Mouse (Mus musculus) brain, adult 2 months (tissue): ENCODE results near the gene Igfbpl1.
A peak's percentile ranks its signal among the peaks of the same experiment; 100 is the strongest.

Experiments
- DNase-seq: peaks from one replicate; pipeline ENCODE4 v3.0.0; 2011; ENCODE audit warnings: low read depth, low spot score

Gene Igfbpl1

GRCm38 (mm10) chr4:45822781-45823575, 3.7 kb downstream of the Igfbpl1 start:
- DNase-seq: peak; percentile 10

DNA sequence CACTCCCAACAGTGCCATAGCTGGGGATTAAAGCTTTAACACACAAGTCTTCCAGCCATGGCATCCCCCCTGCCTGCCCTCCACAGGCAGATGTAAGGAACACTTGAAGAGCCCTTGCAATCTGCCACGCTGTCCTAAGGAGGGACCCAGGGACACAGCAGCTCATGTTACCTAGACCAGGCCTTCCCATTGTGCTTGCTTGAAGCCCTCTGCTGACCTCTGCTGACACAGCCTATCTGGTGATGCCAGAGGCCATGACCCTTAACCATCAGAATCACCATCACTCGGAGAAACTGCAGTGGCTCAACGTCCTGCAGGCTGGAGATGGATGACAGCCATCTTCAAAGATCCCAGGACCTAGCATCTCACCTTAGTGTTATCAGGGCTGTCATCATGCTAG, 4.7 kb downstream of the Igfbpl1 start:
- no peak for DNase-seq

DNA sequence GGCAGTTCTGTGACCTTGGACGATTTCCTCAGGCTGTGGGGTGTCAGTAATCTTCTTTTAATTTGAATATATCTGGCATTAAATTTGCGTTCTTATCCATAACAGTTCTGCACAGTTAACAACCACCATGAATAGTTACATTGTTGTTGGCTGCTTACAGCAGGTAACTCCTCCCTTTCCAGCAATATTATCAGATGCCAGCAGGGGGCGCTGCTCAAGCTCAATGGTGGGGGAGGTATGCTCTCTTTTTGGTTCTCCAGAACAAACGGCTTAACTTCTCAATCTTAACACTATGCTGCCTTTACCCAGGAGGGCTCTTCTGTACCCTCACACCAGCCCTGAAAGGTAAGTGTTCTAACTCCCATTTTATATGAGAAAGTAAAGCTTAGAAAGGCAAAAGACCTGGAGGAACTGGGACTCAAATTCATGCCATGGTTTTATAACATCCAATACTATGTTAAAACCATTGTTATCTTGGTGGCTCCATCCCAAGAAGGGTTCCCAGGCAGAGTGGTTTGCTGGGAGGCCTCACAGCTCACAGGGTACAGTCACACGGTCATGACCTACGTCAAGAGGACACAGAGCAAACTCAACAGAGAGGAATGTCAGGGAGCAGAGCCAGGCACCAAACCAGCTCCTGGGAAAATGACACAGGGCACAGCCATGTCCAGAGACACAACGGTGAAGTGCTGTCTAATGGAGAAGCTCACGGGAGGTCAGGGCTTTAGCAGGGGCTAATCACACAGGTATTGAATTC, 6.5 kb downstream of the Igfbpl1 start:
- peak; percentile 67 for DNase-seq

GRCm38 (mm10) chr4:45819208-45819931, 7.4 kb downstream of the Igfbpl1 start:
- DNase-seq: peak; percentile 70

GRCm38 (mm10) chr4:45818814-45819207, 7.9 kb downstream of the Igfbpl1 start:
- DNase-seq: no peak

- peak; percentile 54 for DNase-seq
These were observed 11.2 kb downstream of the Igfbpl1 start for GRCm38 (mm10) chr4:45815542-45815941.

DNA sequence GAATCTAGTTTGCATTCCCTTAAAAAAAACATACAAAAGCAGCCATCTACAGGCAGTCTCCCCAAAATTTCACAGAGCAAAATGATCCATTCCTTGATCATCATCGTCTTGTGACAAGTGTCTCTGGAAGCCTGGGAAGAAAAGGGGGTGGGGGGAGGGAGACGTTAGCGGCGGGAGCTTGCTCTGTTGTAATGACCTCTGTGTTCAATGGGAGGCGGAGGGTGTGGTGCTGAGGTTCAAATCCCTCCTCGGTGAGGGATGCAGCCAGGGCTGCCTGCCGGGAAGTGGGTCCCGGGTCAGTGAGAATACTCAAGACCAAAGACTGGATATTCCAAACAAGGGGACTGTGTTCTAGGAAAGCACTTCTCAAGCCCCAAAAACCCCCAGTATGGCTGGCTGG, 15.5 kb downstream of the Igfbpl1 start:
- no peak for DNase-seq

GRCm38 (mm10) chr4:45808034-45808433, 18.7 kb downstream of the Igfbpl1 start:
- DNase-seq: no peak

DNA sequence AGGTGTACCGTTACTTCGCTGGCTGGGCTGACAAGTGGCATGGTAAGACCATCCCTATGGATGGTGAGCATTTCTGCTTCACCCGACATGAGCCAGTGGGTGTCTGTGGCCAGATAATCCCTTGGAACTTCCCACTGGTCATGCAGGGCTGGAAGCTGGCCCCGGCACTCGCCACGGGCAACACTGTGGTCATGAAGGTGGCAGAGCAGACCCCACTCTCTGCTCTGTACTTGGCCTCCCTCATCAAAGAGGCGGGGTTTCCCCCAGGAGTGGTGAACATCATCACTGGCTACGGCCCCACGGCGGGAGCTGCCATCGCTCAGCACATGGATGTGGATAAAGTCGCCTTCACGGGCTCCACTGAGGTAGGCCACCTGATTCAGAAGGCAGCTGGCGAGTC, 23.8 kb downstream of the Igfbpl1 start:
- DNase-seq: no peak

DNA sequence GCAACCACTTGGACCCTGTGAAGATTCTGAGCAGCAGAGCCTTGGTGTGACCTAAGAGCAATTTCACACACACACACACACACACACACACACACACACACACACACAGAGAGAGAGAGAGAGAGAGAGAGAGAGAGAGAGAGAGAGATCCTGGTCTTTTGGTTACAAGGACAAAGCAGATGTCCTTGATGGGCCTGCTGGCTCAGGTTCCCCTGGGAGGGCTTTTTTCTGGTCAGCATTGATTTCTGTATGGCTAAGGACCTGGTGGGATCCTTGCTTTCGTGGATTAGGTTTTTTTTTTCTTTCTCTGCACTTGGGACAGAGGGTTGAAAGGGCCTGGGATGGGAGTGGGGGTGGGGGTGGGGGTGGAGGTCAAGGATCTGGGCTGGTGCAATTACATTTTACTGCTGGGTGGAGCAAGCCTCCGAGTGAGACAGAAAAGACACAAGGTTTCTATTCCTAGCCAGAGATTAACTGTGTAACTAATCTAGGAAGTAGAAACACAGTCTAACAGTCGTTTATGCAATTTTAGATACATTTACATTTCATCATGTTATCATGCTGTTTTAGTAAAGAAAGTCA, 26.7 kb downstream of the Igfbpl1 start:
- no peak for DNase-seq

GRCm38 (mm10) chr4:45798964-45799363, 27.8 kb downstream of the Igfbpl1 start, which contains the start of gene Aldh1b1:
Gene Aldh1b1, plus strand, starts transcription at chr4:45799022.
- peak; percentile 83 for DNase-seq

GRCm38 (mm10) chr4:45796760-45797159, 30.0 kb downstream of the Igfbpl1 start:
- DNase-seq: no peak

DNA sequence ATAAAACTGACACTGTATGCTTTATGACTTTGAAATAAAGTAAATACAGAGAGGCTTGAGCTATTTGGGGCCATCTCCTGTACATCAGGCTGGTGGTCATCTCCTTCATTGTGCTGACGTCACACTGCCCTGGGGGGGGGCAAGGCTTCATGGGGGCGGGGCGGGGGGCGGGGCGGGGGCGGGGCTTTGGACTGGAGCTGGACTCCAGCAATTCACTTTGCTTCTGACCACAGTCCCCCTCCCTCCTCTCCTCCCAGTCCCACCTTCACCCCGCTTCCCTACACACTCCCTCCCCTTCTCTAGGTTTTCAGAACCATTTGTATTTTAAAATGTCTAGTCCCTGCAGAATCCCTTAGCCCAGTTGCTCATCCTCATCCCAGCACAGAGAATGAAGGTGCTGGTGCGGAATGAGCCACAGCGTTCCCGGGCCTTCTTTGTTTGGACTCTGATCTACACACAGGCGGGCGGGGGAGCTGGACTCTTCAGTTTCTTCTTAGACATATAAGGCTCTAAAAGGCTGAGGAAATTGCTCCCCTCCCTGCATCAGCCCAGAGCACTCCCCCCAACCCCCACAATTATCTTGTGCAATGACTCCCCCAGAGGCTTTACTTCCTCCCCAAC, 31.4 kb downstream of the Igfbpl1 start:
- DNase-seq: no peak

DNA sequence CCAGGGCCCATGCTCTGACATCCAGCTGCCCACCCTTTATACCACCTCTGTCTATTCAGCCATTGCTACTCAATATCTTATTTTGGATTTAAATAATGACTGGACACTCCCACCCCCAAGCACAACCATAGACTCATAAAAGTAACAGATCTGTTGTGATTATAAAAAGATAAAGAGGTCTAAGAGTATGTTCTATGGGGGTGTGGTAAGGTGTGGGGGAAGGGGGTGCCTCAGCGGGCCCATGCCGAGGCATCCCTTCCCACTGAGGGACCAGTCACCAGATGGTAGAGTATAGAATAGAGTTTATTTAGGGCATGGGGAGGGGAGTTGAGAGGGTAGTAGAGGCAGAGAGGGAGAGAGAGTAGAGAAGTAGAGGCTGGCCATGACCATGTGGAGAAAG, 36.7 kb downstream of the Igfbpl1 start:
- no peak for DNase-seq

DNA sequence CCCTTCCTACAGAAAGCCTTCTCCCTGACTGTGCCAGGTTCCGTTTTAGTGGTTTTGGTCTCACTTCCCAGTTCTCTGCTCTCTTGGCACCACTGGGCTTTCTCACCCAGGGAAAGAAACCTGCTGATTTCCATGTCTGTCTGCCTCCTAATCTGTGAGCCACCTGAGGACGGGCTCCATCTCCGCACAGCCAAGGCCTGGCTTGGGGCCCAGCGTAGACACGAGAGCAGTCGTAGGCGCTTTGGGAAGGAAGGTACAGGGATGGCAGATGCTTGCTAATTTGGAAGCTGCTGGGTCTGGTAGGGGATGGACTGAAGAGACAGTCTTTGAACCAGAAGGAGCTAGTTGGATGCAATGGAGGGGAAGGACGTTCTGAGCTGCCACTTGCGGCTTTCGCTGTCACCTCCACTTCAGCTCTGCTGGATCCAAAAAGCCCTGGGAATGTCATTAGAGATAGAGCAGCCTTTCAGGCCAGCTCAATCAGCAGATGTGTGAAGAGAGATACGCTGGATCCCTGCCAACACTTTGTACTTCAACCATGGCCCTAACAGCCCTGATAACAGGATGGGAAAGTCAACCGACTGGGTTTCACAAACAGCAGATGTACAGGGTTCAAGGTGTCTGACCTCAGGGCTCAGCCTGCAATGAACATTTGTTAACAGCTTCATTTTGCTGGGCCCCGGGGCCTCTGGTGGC, 37.3 kb downstream of the Igfbpl1 start:
- peak; percentile 95 for DNase-seq

GRCm38 (mm10) chr4:45788446-45789081, 38.2 kb downstream of the Igfbpl1 start:
- no peak for DNase-seq

- no peak for DNase-seq
These were observed 40.0 kb downstream of the Igfbpl1 start for GRCm38 (mm10) chr4:45786674-45787073.

GRCm38 (mm10) chr4:45785959-45786358, 40.8 kb downstream of the Igfbpl1 start:
- DNase-seq: no peak

GRCm38 (mm10) chr4:45783671-45784070, 43.1 kb downstream of the Igfbpl1 start:
- no peak for DNase-seq

- DNase-seq: peak; percentile 87
These were observed 55.1 kb downstream of the Igfbpl1 start for GRCm38 (mm10) chr4:45771619-45772018.
